Mouse (Mus musculus) embryo, embryonic 10.5 days (tissue): ENCODE data around the gene Ntf3.

Experiments
- DNase-seq: peaks from one replicate; pipeline ENCODE4 v3.0.0-alpha.2; 2015; ENCODE audit warnings: low spot score

Ntf3 gene

GRCm38 (mm10) chr6:126166548-126167207, at the start of gene Ntf3:
TSS of gene Ntf3 (minus strand) at chr6:126166910.
- peak; percentile 74 for DNase-seq

- no peak for DNase-seq
Observed at GRCm38 (mm10) chr6:126213330-126213729, 46.6 kb upstream of the Ntf3 start.

GRCm38 (mm10) chr6:126203366-126203765, 36.7 kb upstream of the Ntf3 start:
- DNase-seq, result no peak

DNA sequence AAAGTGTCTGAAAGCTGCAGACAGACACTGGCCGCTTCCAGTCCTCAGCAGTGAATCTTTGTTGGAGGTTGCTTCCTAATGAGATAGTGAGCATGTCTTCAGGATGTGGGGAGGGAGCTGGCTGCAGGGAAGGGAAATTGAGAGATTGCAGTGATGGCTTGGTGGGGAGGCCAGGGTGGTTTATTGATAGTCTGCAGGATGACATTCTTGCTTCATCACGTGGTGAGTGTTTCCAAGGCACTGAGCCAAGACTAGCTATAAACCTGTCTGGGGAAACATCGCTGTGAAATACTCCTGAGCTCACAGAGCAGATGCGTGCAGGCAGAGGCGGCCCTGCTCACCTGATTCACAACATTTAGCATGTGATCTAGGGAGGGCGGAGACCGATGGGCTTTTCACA, 36.2 kb upstream of the Ntf3 start:
- DNase-seq, result peak; percentile 3

DNA sequence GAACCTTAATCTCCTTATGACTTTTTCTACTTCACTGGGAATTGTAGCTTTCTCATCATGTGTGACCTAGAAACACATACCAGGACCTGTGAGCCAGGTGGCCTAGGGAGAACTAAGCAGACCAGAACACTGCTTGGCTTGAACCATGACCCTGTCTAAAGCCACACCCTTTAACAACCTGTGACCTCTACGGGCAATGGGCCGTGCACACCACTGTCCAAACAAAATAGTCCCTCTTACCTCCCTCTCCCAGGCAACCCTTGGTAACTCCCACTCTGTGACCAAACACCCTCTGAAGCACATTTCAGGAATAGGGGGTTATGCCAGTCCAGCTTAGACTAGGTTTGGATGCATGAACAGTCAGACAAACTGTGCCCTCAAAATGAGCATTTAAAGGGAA, 35.0 kb upstream of the Ntf3 start:
- DNase-seq, result no peak

DNA sequence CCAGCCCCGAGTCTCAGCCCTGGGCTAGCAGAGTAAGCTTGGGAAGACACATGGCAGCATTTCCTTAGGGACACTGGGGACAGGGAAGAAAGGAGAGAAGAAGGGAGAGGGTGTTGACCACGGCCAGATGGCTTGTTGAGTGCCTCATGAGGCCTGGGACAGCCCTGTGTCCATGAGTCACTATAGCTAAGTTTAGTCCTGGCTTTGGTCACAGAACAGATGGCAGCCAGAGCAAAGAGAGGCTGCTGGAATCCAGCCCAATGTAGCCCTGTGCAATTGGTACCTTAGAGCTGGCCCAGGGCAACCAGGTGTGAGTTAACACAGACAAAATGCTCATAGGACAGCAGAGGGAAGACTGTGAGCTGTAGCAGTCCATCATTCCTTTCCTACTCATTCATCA, 33.2 kb upstream of the Ntf3 start:
- no peak for DNase-seq

DNA sequence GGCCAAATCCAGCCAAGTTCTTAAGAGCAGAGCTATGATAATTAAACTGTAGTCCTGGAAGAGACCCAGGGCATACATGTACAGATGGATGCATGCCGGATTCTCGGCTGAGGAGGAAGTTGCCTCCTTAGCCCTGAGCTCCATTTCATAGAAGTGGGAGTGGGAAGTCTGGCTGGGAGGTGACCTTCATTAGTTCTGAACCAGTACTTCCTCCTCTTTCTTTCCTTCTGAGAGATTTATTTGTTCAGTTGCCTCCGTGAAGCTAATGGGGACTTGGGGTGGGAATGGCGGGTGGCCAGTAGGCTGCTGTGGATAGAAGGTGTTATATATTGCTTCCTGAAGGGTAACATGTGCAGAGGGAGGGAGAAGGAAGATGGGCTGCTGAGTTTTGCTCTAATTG, 28.1 kb upstream of the Ntf3 start:
- no peak for DNase-seq

DNA sequence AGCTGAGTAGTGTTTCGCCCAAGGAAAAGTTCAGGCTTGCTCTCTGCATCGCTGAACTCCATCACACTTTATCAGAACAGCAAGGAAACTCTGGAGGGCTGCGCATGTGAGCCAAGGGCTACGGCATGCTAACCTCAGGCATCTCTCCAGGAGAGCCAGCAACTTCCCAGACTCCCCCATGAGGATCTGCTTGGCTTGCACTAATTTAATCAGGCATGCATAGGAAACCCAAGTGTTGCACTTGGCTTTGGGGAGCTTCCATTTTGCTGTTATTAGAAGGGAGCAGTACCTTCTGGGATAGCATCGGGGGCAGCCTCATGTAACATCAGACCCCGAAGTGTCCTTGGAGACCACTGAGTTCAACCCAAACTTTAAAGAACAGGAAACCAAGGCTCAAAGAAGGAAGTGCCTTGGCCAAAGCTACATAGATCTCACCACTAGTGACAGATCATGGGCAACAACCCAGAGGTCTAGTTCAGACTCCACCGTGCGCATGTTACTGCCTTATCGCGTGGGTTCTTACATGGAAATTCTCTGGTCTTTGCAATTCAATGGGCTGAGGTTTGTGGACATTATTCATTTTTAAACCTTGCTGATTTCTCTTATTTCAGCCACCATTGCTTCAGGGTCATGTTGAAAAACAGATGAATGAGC, 23.6 kb upstream of the Ntf3 start:
- DNase-seq, result no peak

- DNase-seq, result no peak
Observed at GRCm38 (mm10) chr6:126187400-126187799, 20.7 kb upstream of the Ntf3 start.

- DNase-seq, result no peak
Observed at GRCm38 (mm10) chr6:126186116-126186515, 19.4 kb upstream of the Ntf3 start.

GRCm38 (mm10) chr6:126172071-126172470, 5.4 kb upstream of the Ntf3 start:
- no peak for DNase-seq

- DNase-seq, result no peak
Observed at GRCm38 (mm10) chr6:126170772-126171171, 4.1 kb upstream of the Ntf3 start.

DNA sequence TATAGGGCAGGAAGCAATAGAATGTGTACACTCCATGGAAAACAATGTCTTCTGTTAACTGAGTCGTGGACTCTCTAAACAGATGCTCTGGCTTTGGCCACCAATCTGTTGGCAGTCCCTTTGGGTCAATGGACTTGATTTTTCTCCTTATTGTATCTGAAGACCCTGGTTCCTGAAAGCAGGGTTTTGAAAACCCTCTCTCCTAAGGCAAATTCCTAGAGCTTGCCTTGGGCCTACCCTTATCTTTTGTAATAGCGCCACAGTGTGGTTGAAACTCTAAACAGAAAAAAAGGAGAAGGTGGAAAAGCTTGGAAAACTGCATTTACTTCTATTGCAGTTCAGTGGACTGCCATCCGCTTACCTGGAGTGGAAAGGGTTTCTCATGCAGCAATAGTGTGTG, 1.0 kb upstream of the Ntf3 start:
- DNase-seq, result peak; percentile 89

DNA sequence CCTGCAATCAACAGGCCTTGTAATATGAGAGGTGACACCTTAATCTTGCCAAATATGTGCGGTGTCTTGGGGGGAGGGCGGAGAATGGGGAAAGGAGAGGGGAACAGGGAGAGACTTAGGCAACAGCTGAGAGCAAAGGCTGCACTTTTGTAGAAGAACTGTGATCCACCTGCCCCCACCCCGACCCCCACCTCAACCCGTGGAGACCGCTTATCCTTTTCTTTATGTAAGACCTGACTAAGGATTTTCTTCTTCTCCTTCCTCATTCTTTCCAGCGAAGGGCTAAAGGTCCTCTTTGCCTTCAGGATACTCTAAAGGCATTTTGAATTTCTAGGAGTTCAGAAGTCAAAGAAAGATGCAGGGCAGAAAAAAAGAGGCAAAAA, 489 bp upstream of the Ntf3 start:
- DNase-seq, result no peak

GRCm38 (mm10) chr6:126165591-126166155, 1.0 kb downstream of the Ntf3 start:
- peak; percentile 36 for DNase-seq

- DNase-seq, result peak; percentile 80
Observed at GRCm38 (mm10) chr6:126164781-126165180, 1.9 kb downstream of the Ntf3 start.

- DNase-seq, result peak; percentile 49
Observed at GRCm38 (mm10) chr6:126163861-126164755, 2.6 kb downstream of the Ntf3 start.

- DNase-seq, result peak; percentile 88
Observed at GRCm38 (mm10) chr6:126163181-126163621, 3.5 kb downstream of the Ntf3 start.

- peak; percentile 61 for DNase-seq
Observed at GRCm38 (mm10) chr6:126162351-126162758, 4.4 kb downstream of the Ntf3 start.

- DNase-seq, result no peak
Observed at GRCm38 (mm10) chr6:126161571-126162340, 5.0 kb downstream of the Ntf3 start.

GRCm38 (mm10) chr6:126160067-126160411, 6.7 kb downstream of the Ntf3 start:
- no peak for DNase-seq
